Mouse (Mus musculus): ENCODE results near the gene Snapc5. TPM values are rescaled to one million over a fixed set of nuclear protein-coding genes. Genes with fewer than 3 reads are reported as not detected.
"Not testable (repeated sequence)": the region's sequence is repeated elsewhere in the genome, so short reads cannot be mapped to it uniquely, and the experiment has no call there.

Gene Snapc5
- total RNA-seq, 2 experiments from 2014 or later: 13.0 to 55.3 TPM

GRCm38 (mm10) chr9:64198068-64198762 lies 19.1 kb downstream of the Snapc5 start:
- ATAC-seq (replicated peaks; ENCODE audit: low FRiP score, low TSS enrichment, poor library complexity, severe bottlenecking): no peak

DNA sequence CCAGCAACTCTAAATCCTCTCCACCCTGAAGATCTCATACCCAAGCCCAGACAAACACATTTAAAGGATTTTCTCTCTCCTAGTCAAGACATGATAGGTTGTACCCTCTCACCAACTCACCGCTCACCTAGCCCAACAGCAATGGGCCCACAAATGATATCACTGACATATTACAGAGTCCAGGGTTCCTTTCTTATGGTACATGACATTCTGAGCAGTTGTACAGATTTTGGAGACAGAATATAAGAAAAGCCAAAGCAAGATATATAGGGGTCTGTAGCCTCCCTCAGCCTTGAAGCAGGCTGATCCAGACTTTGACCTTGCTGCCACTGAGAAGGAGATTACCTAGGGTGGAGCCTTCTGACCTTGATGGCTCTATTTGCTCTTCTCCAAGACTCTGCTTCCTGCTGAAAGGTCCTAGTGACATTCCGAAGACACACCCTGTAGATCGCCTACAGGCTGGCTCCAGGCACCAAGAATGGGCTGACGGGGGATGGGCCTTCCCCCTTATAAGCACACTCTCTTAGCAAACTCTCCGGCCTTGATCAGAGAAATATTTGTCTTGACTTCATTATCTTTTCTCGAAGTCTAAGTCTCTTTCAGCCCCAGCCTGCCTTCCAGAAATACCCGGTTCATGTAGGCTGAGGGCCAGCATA lies 19.8 kb downstream of the Snapc5 start:
- not testable (repeated sequence) for ATAC-seq (replicated peaks; ENCODE audit: low FRiP score, low TSS enrichment, poor library complexity, severe bottlenecking)

GRCm38 (mm10) chr9:64199897-64200296 lies 20.8 kb downstream of the Snapc5 start:
- ATAC-seq (replicated peaks; ENCODE audit: low FRiP score, low TSS enrichment, poor library complexity, severe bottlenecking): no peak

DNA sequence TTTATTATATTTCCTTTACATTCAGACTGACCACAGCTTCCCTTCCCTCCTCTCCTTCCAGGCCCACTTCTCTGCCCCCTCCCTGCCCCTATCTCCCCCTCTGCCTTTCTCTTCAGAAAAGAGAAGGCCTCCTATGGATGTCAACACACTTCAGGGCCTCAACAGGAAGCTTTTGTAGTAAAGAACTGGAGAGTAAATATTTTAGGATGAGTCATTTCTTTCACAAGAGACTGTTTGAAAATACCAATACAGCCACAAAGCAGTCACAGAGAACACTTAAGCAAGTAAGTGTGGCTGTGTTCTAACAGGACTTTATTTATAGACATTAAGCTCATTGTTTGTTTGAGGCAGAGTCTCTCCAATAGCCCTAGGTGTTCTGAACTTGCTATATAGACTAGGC lies 23.3 kb downstream of the Snapc5 start:
- no peak for ATAC-seq (replicated peaks; ENCODE audit: low FRiP score, low TSS enrichment, poor library complexity, severe bottlenecking)

- ATAC-seq (replicated peaks; ENCODE audit: low FRiP score, low TSS enrichment, poor library complexity, severe bottlenecking): no peak
These were observed 23.8 kb downstream of the Snapc5 start for GRCm38 (mm10) chr9:64202866-64203265.

GRCm38 (mm10) chr9:64207509-64208084 lies 28.5 kb downstream of the Snapc5 start:
- ATAC-seq (replicated peaks; ENCODE audit: low FRiP score, low TSS enrichment, poor library complexity, severe bottlenecking): no peak

- no peak for ATAC-seq (replicated peaks; ENCODE audit: low FRiP score, low TSS enrichment, poor library complexity, severe bottlenecking)
These were observed 35.4 kb downstream of the Snapc5 start for GRCm38 (mm10) chr9:64214452-64214851.

DNA sequence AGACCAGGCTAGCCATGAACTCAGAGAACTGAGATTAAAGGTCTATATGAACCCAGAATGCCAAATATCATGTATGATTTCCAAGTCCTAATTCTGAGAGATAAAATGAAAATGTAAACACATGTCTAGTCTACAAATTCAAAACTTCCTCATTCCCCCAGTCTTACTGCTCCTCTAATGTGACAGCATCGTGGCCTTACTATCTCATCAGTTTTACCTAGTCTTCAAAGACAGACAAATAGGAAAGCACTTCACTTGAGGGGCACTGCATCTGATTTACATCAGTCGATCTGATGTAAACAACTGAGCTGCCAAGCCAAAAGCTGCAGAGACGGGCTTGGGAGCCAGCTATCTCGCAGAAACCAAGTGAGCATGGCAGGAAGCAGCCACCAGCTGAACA lies 37.0 kb downstream of the Snapc5 start:
- ATAC-seq (replicated peaks; ENCODE audit: low FRiP score, low TSS enrichment, poor library complexity, severe bottlenecking): no peak

DNA sequence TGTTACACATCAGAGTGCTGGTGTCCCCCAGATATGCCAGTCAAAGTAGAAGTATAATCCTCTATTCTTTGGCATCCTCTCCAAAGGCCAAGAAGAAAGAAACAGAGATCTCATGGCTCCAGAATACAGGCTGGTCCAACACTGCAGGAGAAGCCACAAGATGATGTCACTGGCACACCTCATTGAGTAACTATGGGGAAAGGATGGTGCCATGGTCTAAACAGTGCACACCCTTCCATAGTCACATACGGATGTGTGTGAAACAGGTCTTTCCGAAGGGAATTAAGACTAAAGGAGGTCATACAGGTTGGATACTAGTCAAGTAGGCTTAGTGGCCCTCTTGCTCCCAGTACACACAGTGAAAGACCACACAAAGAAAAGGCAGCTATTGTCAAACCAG lies 37.6 kb downstream of the Snapc5 start:
- no peak for ATAC-seq (replicated peaks; ENCODE audit: low FRiP score, low TSS enrichment, poor library complexity, severe bottlenecking)

DNA sequence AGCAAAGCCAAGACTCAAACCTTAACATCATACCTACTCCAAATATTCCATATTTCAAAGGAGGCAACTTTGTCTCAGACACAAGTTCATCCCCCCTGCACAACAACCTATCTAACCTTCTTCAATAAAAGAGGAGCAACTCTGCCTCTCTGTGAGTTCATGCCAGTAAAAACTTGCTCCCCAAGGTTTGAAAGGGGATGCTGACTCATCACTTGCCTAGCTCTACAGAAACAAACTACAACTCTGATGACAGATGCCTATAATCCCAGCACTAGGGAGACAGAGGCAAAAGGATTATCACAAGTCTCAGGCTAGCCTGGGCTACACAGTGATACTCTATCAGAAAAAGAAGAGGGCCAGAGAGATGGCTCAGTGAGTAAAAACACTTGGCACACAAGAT lies 38.8 kb downstream of the Snapc5 start:
- no peak for ATAC-seq (replicated peaks; ENCODE audit: low FRiP score, low TSS enrichment, poor library complexity, severe bottlenecking)

DNA sequence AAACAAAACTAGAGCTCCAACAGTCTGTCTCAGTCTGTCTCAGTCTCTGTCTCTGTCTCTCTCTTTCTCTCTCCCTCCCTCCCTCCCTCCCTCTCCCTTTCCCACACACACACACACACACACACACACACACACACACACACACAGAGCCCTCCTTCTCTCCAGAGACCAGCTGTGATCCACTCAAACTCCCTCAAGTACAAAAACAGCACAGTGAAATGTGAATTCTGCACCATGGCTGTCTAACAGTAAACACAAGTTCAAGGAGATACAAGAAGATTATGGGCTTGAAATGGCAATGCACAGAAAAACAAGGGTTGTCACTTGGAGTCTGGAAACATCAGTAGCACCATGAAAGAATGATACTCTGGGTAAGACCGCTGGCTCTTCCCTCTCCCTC lies 40.2 kb downstream of the Snapc5 start:
- ATAC-seq (replicated peaks; ENCODE audit: low FRiP score, low TSS enrichment, poor library complexity, severe bottlenecking): no peak

DNA sequence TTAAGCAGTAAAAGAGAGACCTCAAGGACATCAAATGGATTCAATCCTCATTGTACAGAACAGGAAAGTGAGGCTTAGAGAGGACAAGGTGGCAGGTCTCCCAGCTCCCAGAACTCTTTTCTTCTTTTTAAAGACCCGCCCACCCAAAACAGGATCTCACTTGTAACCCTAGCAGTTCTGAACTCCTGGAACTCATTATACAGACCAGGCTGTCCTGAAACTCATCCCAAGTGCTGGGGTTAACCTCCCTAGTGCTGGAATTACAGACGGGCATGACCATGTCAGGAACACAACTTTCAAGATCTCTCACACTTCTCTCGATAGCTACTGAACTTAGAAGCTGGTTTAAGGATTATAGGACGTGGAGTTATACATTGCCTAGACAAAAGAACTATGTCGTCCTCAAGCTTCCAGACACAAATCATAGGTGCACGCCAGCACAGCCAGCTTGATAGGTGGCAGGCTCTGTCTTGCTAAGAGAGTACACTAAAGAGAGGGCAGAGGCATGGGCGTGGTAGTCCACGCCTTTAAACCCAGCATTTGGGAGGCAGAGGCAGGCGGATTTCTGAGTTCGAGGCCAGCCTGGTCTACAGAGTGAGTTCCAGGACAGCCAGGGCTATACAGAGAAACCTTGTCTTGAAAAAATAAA lies 40.8 kb downstream of the Snapc5 start:
- ATAC-seq (replicated peaks; ENCODE audit: low FRiP score, low TSS enrichment, poor library complexity, severe bottlenecking): no peak

DNA sequence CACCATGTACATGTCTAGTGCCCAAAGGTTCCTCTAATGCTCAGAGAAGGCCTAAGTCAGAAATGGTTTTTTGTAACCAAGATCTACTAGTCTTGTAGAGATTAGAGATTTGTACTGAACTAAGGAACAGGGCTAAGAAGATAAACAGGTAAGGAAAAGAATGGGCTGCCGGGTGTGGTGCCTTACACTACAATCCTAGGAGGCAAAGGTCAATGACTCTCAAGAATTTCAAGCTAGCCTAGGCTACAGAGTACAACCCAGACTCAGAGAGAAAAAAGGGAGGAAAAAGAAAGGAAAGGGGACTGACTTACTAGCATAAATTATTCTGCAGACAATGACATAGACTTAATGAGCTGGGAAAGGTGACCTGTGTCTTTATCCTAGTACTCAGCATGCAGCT lies 41.5 kb downstream of the Snapc5 start:
- ATAC-seq (replicated peaks; ENCODE audit: low FRiP score, low TSS enrichment, poor library complexity, severe bottlenecking): no peak

GRCm38 (mm10) chr9:64221480-64221879 lies 42.4 kb downstream of the Snapc5 start:
- ATAC-seq (replicated peaks; ENCODE audit: low FRiP score, low TSS enrichment, poor library complexity, severe bottlenecking): no peak

DNA sequence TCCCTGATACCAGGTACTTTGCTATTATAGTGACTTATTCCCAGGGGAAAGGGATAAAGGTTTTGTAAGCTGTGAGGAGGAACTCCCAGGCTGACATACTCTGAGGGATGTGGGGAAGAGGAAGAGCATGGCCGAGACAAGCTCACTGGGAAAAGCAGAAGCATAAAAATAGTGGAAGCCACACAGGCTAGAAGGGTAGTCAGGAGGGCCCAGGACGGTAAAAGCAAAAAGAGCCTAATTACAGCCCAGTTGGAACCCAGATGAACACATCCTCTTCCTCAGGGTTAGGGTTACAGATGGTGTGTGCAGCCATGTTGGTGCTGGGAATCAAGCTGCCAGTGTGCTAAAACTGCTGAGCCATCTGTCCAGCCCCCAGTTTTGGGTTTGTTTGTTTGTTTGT lies 43.0 kb downstream of the Snapc5 start:
- ATAC-seq (replicated peaks; ENCODE audit: low FRiP score, low TSS enrichment, poor library complexity, severe bottlenecking): no peak

- no peak for ATAC-seq (replicated peaks; ENCODE audit: low FRiP score, low TSS enrichment, poor library complexity, severe bottlenecking)
These were observed 46.7 kb downstream of the Snapc5 start for GRCm38 (mm10) chr9:64225805-64226204.

- ATAC-seq (replicated peaks; ENCODE audit: low FRiP score, low TSS enrichment, poor library complexity, severe bottlenecking): no peak
These were observed 48.7 kb downstream of the Snapc5 start for GRCm38 (mm10) chr9:64227736-64228135.

- ATAC-seq (replicated peaks; ENCODE audit: low FRiP score, low TSS enrichment, poor library complexity, severe bottlenecking): no peak
These were observed 49.9 kb downstream of the Snapc5 start for GRCm38 (mm10) chr9:64228972-64229371.

GRCm38 (mm10) chr9:64231171-64231570 lies 52.1 kb downstream of the Snapc5 start:
- no peak for ATAC-seq (replicated peaks; ENCODE audit: low FRiP score, low TSS enrichment, poor library complexity, severe bottlenecking)

GRCm38 (mm10) chr9:64231674-64232073 lies 52.6 kb downstream of the Snapc5 start:
- ATAC-seq (replicated peaks; ENCODE audit: low FRiP score, low TSS enrichment, poor library complexity, severe bottlenecking): no peak
